Mouse (Mus musculus) cerebellum, adult (tissue): ENCODE measurements around the gene Rasgrp1.

ENCODE experiments used
- ATAC-seq: cut with Nextera tagmentation; 2 replicates; pipeline ENCODE4 v1.9.2; 2017; ENCODE audit warnings: mild to moderate bottlenecking, moderate library complexity, mixed read lengths; ENCODE audit not compliant: insufficient number of reproducible peaks, low FRiP score, low TSS enrichment

Rasgrp1 gene

GRCm38 (mm10) chr2:117257617-117258016 lies 85.2 kb downstream of the Rasgrp1 start:
- ATAC-seq: no peak

GRCm38 (mm10) chr2:117255415-117255814 lies 87.4 kb downstream of the Rasgrp1 start:
- no peak for ATAC-seq

GRCm38 (mm10) chr2:117250001-117250510 lies 92.7 kb downstream of the Rasgrp1 start:
- ATAC-seq: no peak; the same call in 1 of the 2 replicates

- ATAC-seq: peak; percentile 93
These were observed 93.4 kb downstream of the Rasgrp1 start, which contains the start of gene Fam98b for GRCm38 (mm10) chr2:117249255-117250000. Fam98b (plus strand) TSS chr2:117249739.

- no peak for ATAC-seq
These were observed 100.8 kb downstream of the Rasgrp1 start for GRCm38 (mm10) chr2:117241953-117242352.

GRCm38 (mm10) chr2:117231257-117231656 lies 111.5 kb downstream of the Rasgrp1 start:
- ATAC-seq: peak; percentile 91

- no peak for ATAC-seq
These were observed 112.5 kb downstream of the Rasgrp1 start for GRCm38 (mm10) chr2:117230261-117230660.
